Mouse (Mus musculus) hindbrain, embryonic 14.5 days (tissue): ENCODE measurements around the gene Traf1. TPM values are rescaled to one million over a fixed set of nuclear protein-coding genes. Genes with fewer than 3 reads are reported as not detected.

Experiments used
- ATAC-seq: fragments of 200-750 bp; cut with Nextera tagmentation; 2 replicates; pipeline ENCODE4 v1.8.0; 2017; ENCODE audit warnings: moderate number of reproducible peaks, mild to moderate bottlenecking, moderate TSS enrichment, moderate library complexity; ENCODE audit not compliant: low FRiP score
- DNase-seq: peaks from one replicate; pipeline ENCODE4 v3.0.0-alpha.2; 2015; ENCODE audit warnings: low spot score
- H3K27ac ChIP-seq: fragments of 300-500 bp; sonication (generic); 2 replicates; pipeline ENCODE4 v1.5.1; 2014; ENCODE audit warnings: mild to moderate bottlenecking, moderate library complexity
- H3K27me3 ChIP-seq: fragments of 300-500 bp; sonication (generic); 2 replicates; pipeline ENCODE4 v1.6.1; 2014; ENCODE audit warnings: mild to moderate bottlenecking, low read length, mixed read lengths; ENCODE audit not compliant: control insufficient read depth, insufficient read depth
- H3K36me3 ChIP-seq: fragments of 300-500 bp; sonication (generic); replicated peaks from 2 replicates; pipeline ENCODE4 v1.6.1; 2014; ENCODE audit not compliant: control insufficient read depth, insufficient read depth
- H3K4me1 ChIP-seq: fragments of 300-500 bp; sonication (generic); replicated peaks from 2 replicates; pipeline ENCODE4 v1.6.1; 2014; ENCODE audit warnings: antibody characterized with exemption, low read length, mixed read lengths; ENCODE audit not compliant: control insufficient read depth, insufficient read depth
- H3K4me2 ChIP-seq: fragments of 300-500 bp; sonication (generic); replicated peaks from 2 replicates; pipeline ENCODE4 v1.6.1; 2014; ENCODE audit warnings: mild to moderate bottlenecking, moderate library complexity
- H3K4me3 ChIP-seq: fragments of 300-500 bp; sonication (generic); replicated peaks from 2 replicates; pipeline ENCODE4 v1.5.1; 2014; ENCODE audit warnings: mild to moderate bottlenecking, low read length
- H3K9ac ChIP-seq: fragments of 300-500 bp; sonication (generic); 2 replicates; pipeline ENCODE4 v1.6.1; 2014
- H3K9me3 ChIP-seq: fragments of 300-500 bp; sonication (generic); 2 replicates; pipeline ENCODE4 v1.6.1; 2016; ENCODE audit warnings: low read length; ENCODE audit not compliant: control insufficient read depth
- WGBS: fragments of 180-500 bp; shearing (Covaris S2); extraction: QIAGEN DNeasy Blood & Tissue Kit; methylation state at CpG from one replicate; pipeline ENCODE4 v1.1.7; 2014; 5-methylcytosine and 5-hydroxymethylcytosine counted together
- polyA plus RNA-seq: library from polyadenylated mRNA; unstranded; fragments of >200 nt; fragmentation: Nextera tagmentation; extraction: Ambion mirVana; gene quantifications from 2 replicates; pipeline ENCODE4 v1.2.1, GENCODE M21; 2014

The Traf1 gene
- polyA plus RNA-seq, 1 experiment from 2014 or later = 2.0 TPM

DNA sequence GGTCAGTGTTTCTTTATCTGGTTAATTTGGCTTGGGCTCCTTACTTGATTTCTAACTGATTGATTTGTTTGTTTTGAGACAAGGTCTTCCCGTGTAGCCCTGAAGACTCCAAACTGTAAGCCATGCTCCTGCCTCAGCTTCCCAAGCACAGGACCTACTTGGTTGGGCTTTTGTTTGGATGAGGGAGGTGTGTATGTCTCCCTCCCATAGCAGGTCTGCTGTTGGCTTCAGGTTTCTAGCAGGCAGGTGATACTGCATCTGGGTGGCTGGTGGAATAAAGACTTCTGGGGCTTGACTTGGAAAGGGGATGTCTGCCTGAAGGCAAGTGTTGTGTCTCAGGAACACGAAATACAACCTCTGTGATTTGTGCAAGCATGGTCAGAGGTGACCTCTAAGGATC is 639 bp upstream of the Traf1 start:
- Histone ChIP-seq H3K27ac (no peak overlapping the region), H3K9me3 (no peaks in the 10 kb centered on the region), H3K4me1 (no peaks in the 10 kb centered on the region), H3K4me2 (no peak overlapping the region), H3K4me3 (no peak overlapping the region), H3K36me3 (no peaks in the 10 kb centered on the region), H3K27me3 (no peaks in the 10 kb centered on the region), H3K9ac (no peak overlapping the region)
- no peak for DNase-seq
- ATAC-seq = no peak
- 68% methylated on average over 2 of the region's 2 CpGs for WGBS

DNA sequence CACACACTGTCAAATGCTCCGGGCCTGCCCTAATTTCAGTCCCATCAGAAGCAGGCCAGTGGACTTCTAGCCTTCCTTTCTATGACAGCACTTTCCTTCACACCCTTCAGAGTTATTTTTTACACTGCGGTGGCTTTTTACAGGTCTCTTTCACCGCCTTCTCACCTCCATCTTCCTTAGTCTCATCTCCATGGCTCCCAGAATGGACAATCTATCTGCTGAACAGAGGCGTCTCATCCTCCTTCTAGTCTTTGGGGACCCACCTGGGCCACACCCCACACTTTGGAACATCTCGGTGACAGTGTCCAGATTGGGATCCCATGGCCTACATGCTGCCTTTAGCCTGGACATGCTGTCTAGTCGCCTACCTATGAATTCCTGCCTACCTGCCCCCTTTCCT is 606 bp downstream of the Traf1 start:
- ATAC-seq = no peak
- Histone ChIP-seq H3K4me2 (peak overlapping the region; percentile 39), H3K27ac (no peak overlapping the region), H3K4me3 (peak overlapping the region; percentile 11; the same call in 1 of the 2 replicates), H3K9ac (0 out of 2 replicates have a peak overlapping the region, but pooled peaks have one; percentile 28), H3K36me3 (no peaks in the 10 kb centered on the region), H3K9me3 (no peaks in the 10 kb centered on the region), H3K27me3 (no peaks in the 10 kb centered on the region), H3K4me1 (no peaks in the 10 kb centered on the region)
- DNase-seq = no peak
- 78% methylated on average over 6 of the region's 6 CpGs for WGBS

DNA sequence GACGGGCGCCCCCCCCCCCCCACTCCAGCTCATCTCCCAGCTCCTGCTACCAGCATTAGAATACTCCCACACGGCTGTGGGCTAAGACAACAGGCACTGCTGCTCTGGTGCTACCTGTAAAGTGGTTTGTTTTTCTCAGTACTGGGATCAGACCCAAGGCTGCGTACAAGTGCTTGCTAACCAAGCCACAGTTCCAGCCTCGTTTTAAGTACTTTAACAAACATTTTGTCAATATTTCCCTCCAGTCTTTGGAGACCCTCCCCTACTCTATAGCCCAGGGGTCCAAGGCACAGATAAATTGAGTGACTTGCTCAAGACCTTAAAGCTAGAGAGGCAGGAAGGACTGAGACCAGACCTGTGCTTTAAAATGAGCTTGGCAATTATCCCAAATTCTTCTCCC is 1.1 kb downstream of the Traf1 start:
- ATAC-seq (no peak), DNase-seq (no peak)
- H3K27me3 ChIP-seq = no peaks in the 10 kb centered on the region
- no peaks in the 10 kb centered on the region for H3K9me3 ChIP-seq
- no peak overlapping the region for H3K4me2 ChIP-seq
- H3K4me1 ChIP-seq = no peaks in the 10 kb centered on the region
- H3K9ac ChIP-seq = no peak overlapping the region
- no peak overlapping the region for H3K27ac ChIP-seq
- WGBS = 72% methylated on average over 4 of the region's 5 CpGs
- no peak overlapping the region for H3K4me3 ChIP-seq
- H3K36me3 ChIP-seq = no peaks in the 10 kb centered on the region

DNA sequence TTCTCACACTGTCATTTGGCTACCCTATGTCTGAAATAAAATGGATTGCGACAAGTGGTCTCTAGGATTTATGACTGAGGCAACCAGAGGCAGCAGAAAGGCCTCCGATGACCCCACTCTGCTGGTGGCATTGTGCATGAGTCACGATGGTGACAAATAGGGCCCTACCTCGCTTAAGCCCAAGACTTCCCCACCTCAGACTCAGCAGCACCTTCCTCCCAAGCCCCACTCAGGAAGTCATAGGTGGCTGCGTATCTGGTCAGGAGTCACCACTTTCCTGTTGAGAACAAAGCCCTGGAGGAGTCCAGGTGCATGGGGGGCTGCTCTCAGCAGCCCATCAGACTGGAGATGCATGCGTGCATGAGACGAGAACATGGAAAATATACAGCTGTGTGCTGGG is 3.0 kb downstream of the Traf1 start:
- 89% methylated on average over 7 of the region's 7 CpGs for WGBS
- H3K4me3 ChIP-seq = no peak overlapping the region

DNA sequence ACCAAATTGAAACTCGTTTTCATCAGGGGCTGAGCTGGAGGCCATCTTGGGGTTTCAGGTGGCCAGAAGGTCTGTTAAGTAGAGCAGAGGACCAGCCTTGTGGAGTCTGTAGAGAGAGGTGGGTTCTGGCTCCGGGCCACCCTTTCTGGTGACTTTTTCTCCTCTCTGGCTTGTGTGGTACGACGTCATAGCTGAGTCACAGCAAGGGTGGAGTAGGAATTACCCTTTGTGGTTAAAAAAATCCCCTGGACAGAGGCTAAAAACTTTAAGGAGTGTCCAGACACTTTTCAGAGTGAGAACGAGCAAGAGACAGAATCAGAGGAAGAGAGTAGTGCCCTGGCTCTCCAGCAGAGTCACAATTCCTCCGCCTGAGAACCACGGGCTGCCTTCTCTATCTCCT is 3.5 kb downstream of the Traf1 start:
- Histone ChIP-seq H3K27me3 (no peaks in the 10 kb centered on the region), H3K4me3 (no peak overlapping the region), H3K36me3 (no peaks in the 10 kb centered on the region), H3K4me1 (no peaks in the 10 kb centered on the region), H3K4me2 (no peak overlapping the region), H3K27ac (no peak overlapping the region), H3K9me3 (no peaks in the 10 kb centered on the region), H3K9ac (no peak overlapping the region)
- 82% methylated on average over 7 of the region's 7 CpGs for WGBS
- no peak for ATAC-seq
- DNase-seq = no peak

More for the DNA sequence above, 3.0 kb downstream of the Traf1 start:
- Histone ChIP-seq H3K36me3 (no peaks in the 10 kb centered on the region), H3K27me3 (no peaks in the 10 kb centered on the region), H3K4me2 (no peak overlapping the region), H3K9me3 (no peaks in the 10 kb centered on the region), H3K27ac (no peak overlapping the region), H3K4me1 (no peaks in the 10 kb centered on the region), H3K9ac (no peak overlapping the region)
- no peak for DNase-seq
- ATAC-seq = no peak

DNA sequence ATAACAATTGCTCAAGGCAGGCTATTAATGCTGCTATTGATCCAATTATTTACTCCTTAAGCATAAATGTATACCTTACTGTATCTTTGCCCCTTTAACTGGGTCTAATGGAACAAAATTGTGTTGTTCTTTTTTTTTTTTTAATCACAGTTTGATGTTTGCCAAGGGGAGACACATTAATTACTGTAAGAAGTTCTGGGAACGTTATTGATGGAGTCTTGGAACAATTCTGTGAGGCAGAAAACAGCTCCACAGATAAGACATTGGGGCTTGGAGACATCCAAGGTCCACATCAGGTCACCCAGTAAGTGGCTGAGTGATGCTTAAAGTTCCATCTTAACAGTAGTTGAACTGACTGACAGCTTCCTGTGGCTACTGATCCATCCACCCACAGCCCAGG is 4.2 kb downstream of the Traf1 start:
- DNase-seq (no peak), ATAC-seq (no peak)
- Histone ChIP-seq H3K27me3 (no peaks in the 10 kb centered on the region), H3K4me2 (no peak overlapping the region), H3K36me3 (no peaks in the 10 kb centered on the region), H3K4me1 (no peaks in the 10 kb centered on the region), H3K9me3 (no peaks in the 10 kb centered on the region), H3K4me3 (no peak overlapping the region), H3K9ac (no peak overlapping the region), H3K27ac (no peak overlapping the region)
- 66% methylated on average over 1 of the region's 1 CpGs for WGBS

DNA sequence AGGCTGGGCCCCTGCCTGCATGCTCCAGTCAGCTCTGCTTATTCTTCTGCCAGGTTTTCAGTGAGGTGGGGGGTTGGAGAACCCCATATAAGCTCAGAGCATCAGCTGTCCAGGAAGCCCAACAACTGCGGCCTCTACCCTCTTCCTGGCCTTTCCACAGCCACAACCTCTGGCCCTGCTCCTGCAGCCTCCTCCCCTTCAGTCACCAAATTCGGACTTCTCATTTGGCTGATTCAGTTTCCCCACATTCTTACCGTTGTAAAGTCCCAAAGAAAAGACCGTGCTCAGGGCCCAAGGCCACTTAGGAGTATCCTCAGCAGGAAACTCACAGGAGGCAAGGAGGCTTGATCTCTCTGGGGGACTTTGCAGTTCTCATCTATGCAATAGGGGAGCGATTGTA is 4.6 kb downstream of the Traf1 start:
- no peaks in the 10 kb centered on the region for H3K4me1 ChIP-seq
- H3K27ac ChIP-seq = no peak overlapping the region
- 65% methylated on average over 5 of the region's 5 CpGs for WGBS
- ATAC-seq = no peak
- no peak for DNase-seq
- no peak overlapping the region for H3K4me3 ChIP-seq
- H3K9ac ChIP-seq = no peak overlapping the region
- H3K4me2 ChIP-seq = no peak overlapping the region
- H3K27me3 ChIP-seq = no peaks in the 10 kb centered on the region
- H3K9me3 ChIP-seq = no peaks in the 10 kb centered on the region
- H3K36me3 ChIP-seq = no peaks in the 10 kb centered on the region

DNA sequence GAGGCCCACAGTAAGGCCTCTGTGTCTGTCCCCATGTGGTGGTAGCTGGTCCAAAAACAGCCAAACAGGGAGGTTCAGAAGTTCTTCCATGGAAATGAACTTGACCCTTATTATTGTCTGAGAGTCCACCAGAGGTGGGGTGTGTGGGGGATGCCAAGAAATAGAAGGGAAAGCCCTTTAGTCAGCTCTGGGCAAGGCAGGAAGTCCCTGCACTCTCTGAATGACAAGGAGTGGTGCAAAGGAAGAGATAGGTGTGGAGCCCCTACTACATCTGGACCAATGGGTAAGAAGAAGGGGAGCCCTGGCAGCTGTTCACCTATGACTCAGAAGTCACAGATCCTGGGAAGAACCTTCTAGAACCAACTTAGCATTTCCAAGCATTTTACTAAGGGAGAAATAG is 7.2 kb downstream of the Traf1 start:
- ATAC-seq = no peak
- H3K4me1 ChIP-seq = no peaks in the 10 kb centered on the region
- no peak overlapping the region for H3K9ac ChIP-seq
- no peak for DNase-seq
- H3K27ac ChIP-seq = no peak overlapping the region
- no peaks in the 10 kb centered on the region for H3K27me3 ChIP-seq
- no peak overlapping the region for H3K4me3 ChIP-seq
- no peak overlapping the region for H3K4me2 ChIP-seq
- no peaks in the 10 kb centered on the region for H3K36me3 ChIP-seq
- H3K9me3 ChIP-seq = no peaks in the 10 kb centered on the region

DNA sequence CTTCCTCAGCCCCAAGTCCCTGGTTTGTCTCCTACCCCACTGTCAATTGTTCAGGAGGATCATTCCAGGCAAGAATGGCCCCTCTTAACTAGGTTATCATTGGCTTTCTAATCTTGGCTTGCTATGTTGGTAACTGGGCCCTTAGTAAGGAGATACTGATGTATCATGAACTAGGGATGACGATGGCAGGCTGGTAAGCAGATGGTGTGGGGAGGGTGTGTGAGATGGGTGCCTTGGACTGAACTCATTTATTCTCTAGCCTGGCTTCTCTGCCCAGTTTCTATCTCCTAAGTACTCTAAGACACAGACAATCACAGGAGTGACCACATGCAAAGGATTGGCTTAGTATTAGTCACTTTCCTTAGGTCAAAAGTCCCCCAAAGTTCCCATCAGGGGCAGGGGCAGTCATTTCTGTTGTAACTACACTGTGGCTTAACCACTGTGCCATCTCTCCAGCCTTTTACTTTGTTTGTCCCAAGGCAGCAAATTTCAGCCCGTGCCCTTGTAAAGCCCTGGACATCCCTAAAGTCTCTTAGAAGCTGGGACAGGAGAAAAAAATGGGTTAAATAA is 7.9 kb downstream of the Traf1 start:
- Histone ChIP-seq H3K4me1 (no peaks in the 10 kb centered on the region), H3K4me3 (no peak overlapping the region), H3K27me3 (no peaks in the 10 kb centered on the region), H3K9me3 (no peaks in the 10 kb centered on the region), H3K9ac (no peak overlapping the region), H3K4me2 (no peak overlapping the region), H3K36me3 (no peaks in the 10 kb centered on the region), H3K27ac (no peak overlapping the region)
- ATAC-seq (no peak), DNase-seq (no peak)
- 73% methylated on average over 2 of the region's 2 CpGs for WGBS

DNA sequence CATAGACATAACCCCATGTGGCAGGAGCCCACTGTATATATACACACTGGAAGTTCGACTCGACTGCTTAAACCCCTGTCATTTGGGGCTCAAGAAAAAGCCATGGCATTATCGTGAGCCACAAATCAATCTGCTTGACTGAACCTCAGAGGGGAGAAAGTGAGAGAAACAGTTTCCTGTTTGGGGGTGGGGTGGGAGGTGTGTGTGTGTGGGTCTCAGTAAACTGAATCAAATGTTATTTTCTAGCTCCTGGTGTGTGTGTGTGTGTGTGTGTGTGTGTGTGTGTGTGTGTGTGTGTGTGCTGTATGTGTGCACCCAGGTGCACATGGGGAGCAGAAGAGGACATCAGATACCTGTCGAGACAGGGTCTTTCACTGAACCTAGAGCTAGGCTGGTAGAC is 8.6 kb downstream of the Traf1 start:
- H3K36me3 ChIP-seq = no peaks in the 10 kb centered on the region
- no peak for ATAC-seq
- H3K4me2 ChIP-seq = no peak overlapping the region
- H3K27ac ChIP-seq = no peak overlapping the region
- H3K27me3 ChIP-seq = no peaks in the 10 kb centered on the region
- H3K9me3 ChIP-seq = no peaks in the 10 kb centered on the region
- no peak overlapping the region for H3K9ac ChIP-seq
- no peak for DNase-seq
- H3K4me1 ChIP-seq = no peaks in the 10 kb centered on the region
- WGBS = 88% methylated on average over 4 of the region's 4 CpGs
- no peak overlapping the region for H3K4me3 ChIP-seq
